Mouse (Mus musculus) lung, adult 18-20 months (tissue): ENCODE results near the gene Smpd1.
A peak's percentile ranks its signal among the peaks of the same experiment; 100 is the strongest.

Experiments used
- DNase-seq, 2 experiments: peaks; one replicate each; pipeline ENCODE4 v3.0.0; 2022; ENCODE audit warnings: mixed read lengths in 2 of 2

Smpd1 gene

GRCm38 (mm10) chr7:105563367-105563766 is 9.2 kb downstream of the Smpd1 start:
- no peak for DNase-seq

GRCm38 (mm10) chr7:105565071-105565836 is 11.1 kb downstream of the Smpd1 start:
- DNase-seq, result peak; percentile 44 to 73

GRCm38 (mm10) chr7:105568583-105568982 is 14.4 kb downstream of the Smpd1 start:
- no peak for DNase-seq

- peak; percentile 57 to 77 for DNase-seq
Measured at GRCm38 (mm10) chr7:105568988-105569471, 14.9 kb downstream of the Smpd1 start.

GRCm38 (mm10) chr7:105569512-105570496 is 15.6 kb downstream of the Smpd1 start:
- DNase-seq, result no peak

GRCm38 (mm10) chr7:105570756-105571155 is 16.6 kb downstream of the Smpd1 start:
- no peak for DNase-seq

GRCm38 (mm10) chr7:105572949-105573348 is 18.8 kb downstream of the Smpd1 start:
- DNase-seq, result no peak

- DNase-seq, result no peak
Measured at GRCm38 (mm10) chr7:105574537-105574936, 20.4 kb downstream of the Smpd1 start.

GRCm38 (mm10) chr7:105576166-105576748 is 22.1 kb downstream of the Smpd1 start:
- peak; percentile 72 to 80 for DNase-seq

GRCm38 (mm10) chr7:105577377-105577871 is 23.3 kb downstream of the Smpd1 start:
- no peak for DNase-seq

GRCm38 (mm10) chr7:105578481-105578880 is 24.3 kb downstream of the Smpd1 start:
- DNase-seq, result no peak

GRCm38 (mm10) chr7:105580627-105581089 is 26.5 kb downstream of the Smpd1 start:
- no peak for DNase-seq

- DNase-seq, result peak; percentile 83 to 88
Measured at GRCm38 (mm10) chr7:105581094-105581703, 27.0 kb downstream of the Smpd1 start, which contains the start of gene Apbb1. Apbb1 (minus strand) TSS chr7:105581653.

- DNase-seq, result no peak
Measured at GRCm38 (mm10) chr7:105581959-105582358, 27.8 kb downstream of the Smpd1 start.

GRCm38 (mm10) chr7:105588325-105588912 is 34.3 kb downstream of the Smpd1 start:
- DNase-seq, result no peak

GRCm38 (mm10) chr7:105590097-105590496 is 35.9 kb downstream of the Smpd1 start:
- DNase-seq, result no peak

GRCm38 (mm10) chr7:105602860-105603623 is 48.9 kb downstream of the Smpd1 start:
- DNase-seq, result peak; percentile 78 to 85
